Mouse (Mus musculus): ENCODE data around the gene C1qtnf12. TPM values are rescaled to one million over a fixed set of nuclear protein-coding genes. Genes with fewer than 3 reads are reported as not detected.

Gene C1qtnf12
- polyA plus RNA-seq, 1 experiment from 2014 or later = 48.3 TPM

DNA sequence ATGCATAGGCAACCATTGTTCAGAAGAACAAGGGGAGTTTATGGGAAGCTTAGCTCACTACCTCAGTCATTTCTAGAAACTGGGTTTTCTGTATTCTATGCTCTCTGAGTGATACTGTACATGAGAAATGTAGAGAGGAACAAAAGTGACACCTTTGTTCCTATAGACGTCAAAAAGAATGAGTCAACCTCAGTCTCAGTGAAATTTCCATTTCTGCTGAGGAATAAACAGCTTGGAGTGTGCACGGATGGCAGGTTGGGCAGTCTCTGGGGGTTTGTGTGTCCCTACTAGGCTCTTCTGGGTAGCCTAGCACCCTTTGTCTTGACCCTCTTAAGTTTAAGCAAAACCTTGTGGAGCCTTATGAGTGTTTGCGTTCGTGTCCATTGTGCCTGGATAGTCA is 46.3 kb downstream of the C1qtnf12 start:
- Histone ChIP-seq H3K36me3 (peaks cover 87% of the 10 kb centered on the region), H3K9ac (no peak overlapping the region), H3K27me3 (no peaks in the 10 kb centered on the region), H3K4me1 (no peaks in the 10 kb centered on the region), H3K4me3 (no peak overlapping the region), H3K27ac (no peak overlapping the region), H3K9me3 (no peaks in the 10 kb centered on the region), H3K4me2 (no peak overlapping the region)
- 96% methylated on average over 4 of the region's 4 CpGs for WGBS
- ATAC-seq (ENCODE audit: insufficient number of reproducible peaks, low FRiP score, low TSS enrichment, low read depth) = no peak

DNA sequence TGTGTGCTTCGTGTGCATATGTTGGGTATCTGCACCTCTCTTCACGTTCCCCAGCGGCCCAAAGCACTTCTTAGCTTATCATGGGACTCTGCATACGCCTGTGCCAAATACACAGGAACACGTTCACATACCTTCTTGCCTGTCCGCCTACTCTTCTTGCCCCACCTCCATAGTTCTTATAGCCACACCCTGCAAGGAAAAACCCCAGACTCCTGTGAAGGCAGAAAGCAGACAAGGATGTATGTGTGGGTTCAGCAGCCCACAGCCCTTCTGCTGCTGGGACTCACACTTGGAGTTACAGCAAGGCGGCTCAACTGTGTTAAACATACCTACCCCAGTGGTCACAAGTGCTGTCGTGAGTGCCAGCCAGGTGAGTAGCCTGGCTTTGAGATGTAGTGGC is 51.5 kb downstream of the C1qtnf12 start, which contains the start of gene Tnfrsf4:
Gene Tnfrsf4, plus strand, starts transcription at position 207 of the 400 bp plus-strand sequence.
- H3K4me1 ChIP-seq = no peaks in the 10 kb centered on the region
- H3K4me2 ChIP-seq = no peak within 1 kb of the TSS
- WGBS = 75% methylated on average over 8 of the region's 8 CpGs
- peaks cover 59% of the 10 kb centered on the region for H3K36me3 ChIP-seq
- no peak within 1 kb of the TSS for H3K9ac ChIP-seq
- no peak within 1 kb of the TSS for H3K4me3 ChIP-seq
- ATAC-seq (ENCODE audit: insufficient number of reproducible peaks, low FRiP score, low TSS enrichment, low read depth) = no peak
- no peaks in the 10 kb centered on the region for H3K9me3 ChIP-seq
- H3K27ac ChIP-seq = no peak within 1 kb of the TSS
- no peaks in the 10 kb centered on the region for H3K27me3 ChIP-seq

DNA sequence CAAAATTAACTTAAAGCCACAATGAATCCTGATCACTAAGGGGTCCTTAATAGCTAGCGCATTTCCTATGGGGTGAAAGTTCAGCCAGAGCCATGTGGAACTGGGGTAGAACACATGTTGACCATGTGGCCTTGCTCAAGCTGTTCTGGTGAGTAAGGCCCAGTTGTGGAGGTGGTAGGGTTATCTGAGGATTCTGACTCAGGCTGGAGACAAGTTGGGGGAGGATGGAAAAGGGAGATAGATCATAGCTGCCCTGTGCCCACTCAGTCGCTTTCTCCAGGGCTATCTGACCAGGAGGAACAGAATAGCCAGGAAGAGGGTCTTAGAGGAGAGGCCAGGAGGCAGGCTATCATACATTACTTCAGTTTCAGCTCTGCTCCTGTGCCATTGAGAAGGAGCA is 52.3 kb downstream of the C1qtnf12 start:
- Histone ChIP-seq H3K36me3 (peaks cover 51% of the 10 kb centered on the region), H3K4me2 (no peak overlapping the region), H3K4me1 (no peaks in the 10 kb centered on the region), H3K4me3 (no peak overlapping the region), H3K27ac (no peak overlapping the region), H3K9ac (no peak overlapping the region), H3K27me3 (no peaks in the 10 kb centered on the region), H3K9me3 (no peaks in the 10 kb centered on the region)
- ATAC-seq (ENCODE audit: insufficient number of reproducible peaks, low FRiP score, low TSS enrichment, low read depth) = no peak
- 83% methylated on average over 2 of the region's 2 CpGs for whole genome bisulfite sequencing

Other genes with a start within 250 kb of the C1qtnf12 start
- 0.94 and 1.3 TPM in 2 replicates for gene Tmem240, start 227.5 kb upstream of the C1qtnf12 start, polyA plus RNA-seq (2015; fragmentation: Nextera tagmentation; extraction: Ambion mirVana)
- gene Atad3a, start 201.2 kb upstream of the C1qtnf12 start, polyA plus RNA-seq (2015; fragmentation: Nextera tagmentation; extraction: Ambion mirVana) = 84.1 and 91.5 TPM in 2 replicates
- gene Vwa1, start 187.6 kb upstream of the C1qtnf12 start, polyA plus RNA-seq (2015; fragmentation: Nextera tagmentation; extraction: Ambion mirVana) = 17.6 and 21.3 TPM in 2 replicates
- gene Tmem88b, start 176.4 kb upstream of the C1qtnf12 start, polyA plus RNA-seq (2015; fragmentation: Nextera tagmentation; extraction: Ambion mirVana) = 0.38 and 0.52 TPM in 2 replicates
- gene Ankrd65, start 171.9 kb upstream of the C1qtnf12 start, polyA plus RNA-seq (2015; fragmentation: Nextera tagmentation; extraction: Ambion mirVana) = not detected in 2 replicates
- gene Mrpl20, start 159.4 kb upstream of the C1qtnf12 start, polyA plus RNA-seq (2015; fragmentation: Nextera tagmentation; extraction: Ambion mirVana) = 169 and 184 TPM in 2 replicates
- gene Ccnl2, start 149.8 kb upstream of the C1qtnf12 start, polyA plus RNA-seq (2015; fragmentation: Nextera tagmentation; extraction: Ambion mirVana) = 185 and 187 TPM in 2 replicates
- 123 and 128 TPM in 2 replicates for gene Aurkaip1, start 131.0 kb upstream of the C1qtnf12 start, polyA plus RNA-seq (2015; fragmentation: Nextera tagmentation; extraction: Ambion mirVana)
- 150 and 197 TPM in 2 replicates for gene Mxra8, start 122.6 kb upstream of the C1qtnf12 start, polyA plus RNA-seq (2015; fragmentation: Nextera tagmentation; extraction: Ambion mirVana)
- gene Dvl1, start 114.9 kb upstream of the C1qtnf12 start, polyA plus RNA-seq (2015; fragmentation: Nextera tagmentation; extraction: Ambion mirVana) = 7.1 and 10.4 TPM in 2 replicates
- 0.32 and 0.42 TPM in 2 replicates for gene Tas1r3, start 99.0 kb upstream of the C1qtnf12 start, polyA plus RNA-seq (2015; fragmentation: Nextera tagmentation; extraction: Ambion mirVana)
- 19.7 and 20.8 TPM in 2 replicates for gene Cptp, start 92.9 kb upstream of the C1qtnf12 start, polyA plus RNA-seq (2015; fragmentation: Nextera tagmentation; extraction: Ambion mirVana)
- gene Ints11, start 92.8 kb upstream of the C1qtnf12 start, polyA plus RNA-seq (2015; fragmentation: Nextera tagmentation; extraction: Ambion mirVana) = 69.5 and 72.3 TPM in 2 replicates
- 61.8 and 66.6 TPM in 2 replicates for gene Pusl1, start 70.5 kb upstream of the C1qtnf12 start, polyA plus RNA-seq (2015; fragmentation: Nextera tagmentation; extraction: Ambion mirVana)
- 23.3 and 23.8 TPM in 2 replicates for gene Acap3, start 70.5 kb upstream of the C1qtnf12 start, polyA plus RNA-seq (2015; fragmentation: Nextera tagmentation; extraction: Ambion mirVana)
- gene Ube2j2, start 18.5 kb upstream of the C1qtnf12 start, polyA plus RNA-seq (2015; fragmentation: Nextera tagmentation; extraction: Ambion mirVana) = 87.9 and 99.7 TPM in 2 replicates
- gene B3galt6, start 30.3 kb downstream of the C1qtnf12 start, polyA plus RNA-seq (2015; fragmentation: Nextera tagmentation; extraction: Ambion mirVana) = 16.1 and 16.4 TPM in 2 replicates
- gene Sdf4, start 30.6 kb downstream of the C1qtnf12 start, polyA plus RNA-seq (2015; fragmentation: Nextera tagmentation; extraction: Ambion mirVana) = 175 and 176 TPM in 2 replicates
- 0.55 and 0.99 TPM in 2 replicates for gene Tnfrsf4, start 51.5 kb downstream of the C1qtnf12 start, polyA plus RNA-seq (2015; fragmentation: Nextera tagmentation; extraction: Ambion mirVana)
- 3.6 and 5.4 TPM in 2 replicates for gene Tnfrsf18, start 63.8 kb downstream of the C1qtnf12 start, polyA plus RNA-seq (2015; fragmentation: Nextera tagmentation; extraction: Ambion mirVana)
- gene Ttll10, start 97.1 kb downstream of the C1qtnf12 start, polyA plus RNA-seq (2015; fragmentation: Nextera tagmentation; extraction: Ambion mirVana) = 2.5 and 3.1 TPM in 2 replicates
- gene 9430015G10Rik, start 147.7 kb downstream of the C1qtnf12 start, polyA plus RNA-seq (2015; fragmentation: Nextera tagmentation; extraction: Ambion mirVana) = 29.9 and 31.8 TPM in 2 replicates
- gene Rnf223, start 168.2 kb downstream of the C1qtnf12 start, polyA plus RNA-seq (2015; fragmentation: Nextera tagmentation; extraction: Ambion mirVana) = 1.0 and 1.2 TPM in 2 replicates
- 53.8 and 67.1 TPM in 2 replicates for gene Agrn, start 235.2 kb downstream of the C1qtnf12 start, polyA plus RNA-seq (2015; fragmentation: Nextera tagmentation; extraction: Ambion mirVana)
- gene Isg15, start 238.5 kb downstream of the C1qtnf12 start, polyA plus RNA-seq (2015; fragmentation: Nextera tagmentation; extraction: Ambion mirVana) = 3.4 and 3.6 TPM in 2 replicates
- gene AW011738, start 241.0 kb downstream of the C1qtnf12 start, polyA plus RNA-seq (2015; fragmentation: Nextera tagmentation; extraction: Ambion mirVana) = 3.1 and 4.4 TPM in 2 replicates

Data from limb, embryonic 15.5 days (tissue).